Mouse (Mus musculus): ENCODE measurements around the gene Atp2a1. TPM values are rescaled to one million over a fixed set of nuclear protein-coding genes. Genes with fewer than 3 reads are reported as not detected.

Gene Atp2a1
- polyA plus RNA-seq, 2 experiments, result 0.16 TPM; not detected in 1

DNA sequence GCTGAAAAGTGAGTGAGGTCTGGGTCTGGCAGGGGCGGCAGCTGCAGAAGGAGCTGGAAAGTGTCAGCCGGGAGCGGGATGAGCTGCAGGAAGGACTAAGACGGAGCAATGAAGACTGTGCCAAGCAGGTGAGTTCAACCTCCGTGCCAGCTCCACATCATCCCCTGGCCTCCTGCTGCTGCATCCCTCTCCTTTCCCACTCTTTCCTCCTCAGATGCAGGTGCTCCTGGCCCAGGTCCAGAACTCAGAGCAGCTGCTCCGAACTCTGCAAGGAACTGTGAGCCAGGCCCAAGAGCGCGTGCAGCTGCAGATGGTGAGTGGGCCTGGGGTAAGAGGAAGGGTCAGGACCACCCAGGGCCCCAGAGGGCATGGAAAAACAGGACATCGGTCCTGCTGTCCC lies 22.8 kb downstream of the Atp2a1 start:
- DNase-seq (ENCODE audit: low read depth in 3 of 3, low spot score in 3 of 3) (no peak), ATAC-seq (ENCODE audit: insufficient read depth) (no peak)
- no peak overlapping the region for H3K4me3 ChIP-seq (ENCODE audit: insufficient read depth in 1 of 2, low read depth in 2 of 2, low read length in 2 of 2)
- H3K9ac ChIP-seq (replicated peaks), result no peak overlapping the region
- no peak for TF ChIP-seq EP300 (IDR thresholded peaks at IDR 0.05; ENCODE audit: low read depth)
- TF ChIP-seq CTCF (IDR thresholded peaks at IDR 0.05; ENCODE audit: low read depth), result no peak
- WGBS (ENCODE audit: insufficient replicate concordance), result 86% methylated on average over 9 of the region's 9 CpGs
- H3K27ac ChIP-seq, result no peak overlapping the region
- no peak overlapping the region for H3K4me2 ChIP-seq (ENCODE audit: low read depth)
- H3K36me3 ChIP-seq (replicated peaks; ENCODE audit: control insufficient read depth, insufficient read depth, low read depth), result no peaks in the 10 kb centered on the region
- no peaks in the 10 kb centered on the region for H3K4me1 ChIP-seq (replicated peaks; ENCODE audit: control insufficient read depth in 2 of 2, insufficient read depth in 2 of 2, low read length in 1 of 2)
- H3K9me3 ChIP-seq (ENCODE audit: control insufficient read depth, low read length), result no peaks in the 10 kb centered on the region
- H3K27me3 ChIP-seq (ENCODE audit: control insufficient read depth, insufficient read depth, low read length), result no peaks in the 10 kb centered on the region

DNA sequence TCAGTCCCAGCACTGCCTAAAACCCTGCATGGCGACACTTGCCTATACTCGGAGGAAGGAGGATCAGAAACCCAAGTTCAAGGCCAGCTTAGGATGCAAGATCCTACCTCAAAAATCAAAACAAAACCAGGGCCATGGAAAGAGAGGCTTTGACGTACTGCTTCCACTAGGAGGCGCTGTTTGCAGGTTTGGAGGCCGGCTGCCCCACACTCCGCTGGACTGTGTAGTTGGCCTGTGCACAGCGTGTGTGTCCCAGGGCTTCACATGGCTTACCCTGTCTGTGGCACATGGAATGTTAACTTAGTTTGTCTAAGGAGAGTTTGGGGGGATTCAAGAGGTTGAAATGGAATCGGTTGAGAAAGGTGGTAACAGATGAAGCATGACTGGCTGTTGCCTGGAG lies 26.1 kb downstream of the Atp2a1 start:
- peak; percentile 25 to 37 (median 33) for DNase-seq (ENCODE audit: low read depth in 3 of 3, low spot score in 3 of 3)

DNA sequence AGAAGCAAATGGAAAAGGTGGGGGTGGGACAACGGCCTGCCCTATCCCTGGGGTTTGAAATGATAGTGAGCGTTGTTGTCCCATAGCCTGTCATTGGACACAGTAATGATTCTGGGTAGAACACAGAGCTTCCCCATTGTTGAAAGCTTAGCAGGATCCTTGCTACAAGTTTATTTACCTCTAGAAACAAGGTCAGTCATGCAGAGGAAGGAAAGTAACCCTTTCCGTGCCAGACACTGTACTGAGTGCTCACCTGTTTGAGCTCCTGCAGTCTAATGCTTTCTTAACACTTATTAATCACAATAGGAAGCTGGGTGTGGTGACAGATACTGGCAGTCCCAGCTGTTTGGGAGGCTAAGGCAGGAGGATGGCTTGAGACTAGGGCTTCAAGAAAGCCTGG lies 27.1 kb downstream of the Atp2a1 start:
- no peaks in the 10 kb centered on the region for H3K27me3 ChIP-seq (ENCODE audit: control insufficient read depth, insufficient read depth, low read length)
- H3K4me3 ChIP-seq (ENCODE audit: insufficient read depth in 1 of 2, low read depth in 2 of 2, low read length in 2 of 2), result no peak overlapping the region
- no peak for ATAC-seq (ENCODE audit: insufficient read depth)
- no peaks in the 10 kb centered on the region for H3K9me3 ChIP-seq (ENCODE audit: control insufficient read depth, low read length)
- DNase-seq (ENCODE audit: low read depth in 3 of 3, low spot score in 3 of 3), result no peak
- 75% methylated on average over 3 of the region's 3 CpGs for WGBS (ENCODE audit: insufficient replicate concordance)
- no peak overlapping the region for H3K9ac ChIP-seq (replicated peaks)
- no peak for TF ChIP-seq EP300 (IDR thresholded peaks at IDR 0.05; ENCODE audit: low read depth)
- no peak for TF ChIP-seq CTCF (IDR thresholded peaks at IDR 0.05; ENCODE audit: low read depth)
- H3K36me3 ChIP-seq (replicated peaks; ENCODE audit: control insufficient read depth, insufficient read depth, low read depth), result no peaks in the 10 kb centered on the region
- no peak overlapping the region for H3K4me2 ChIP-seq (ENCODE audit: low read depth)
- H3K4me1 ChIP-seq (replicated peaks; ENCODE audit: control insufficient read depth in 2 of 2, insufficient read depth in 2 of 2, low read length in 1 of 2), result no peaks in the 10 kb centered on the region
- no peak overlapping the region for H3K27ac ChIP-seq

More for the DNA sequence above, 26.1 kb downstream of the Atp2a1 start:
- TF ChIP-seq CTCF (IDR thresholded peaks at IDR 0.05; ENCODE audit: low read depth) (peak; percentile 98), EP300 (IDR thresholded peaks at IDR 0.05; ENCODE audit: low read depth) (no peak)
- 17% methylated on average over 8 of the region's 8 CpGs for WGBS (ENCODE audit: insufficient replicate concordance)
- H3K27ac ChIP-seq, result no peak overlapping the region
- no peak overlapping the region for H3K9ac ChIP-seq (replicated peaks)
- no peaks in the 10 kb centered on the region for H3K9me3 ChIP-seq (ENCODE audit: control insufficient read depth, low read length)
- H3K4me1 ChIP-seq (replicated peaks; ENCODE audit: control insufficient read depth in 2 of 2, insufficient read depth in 2 of 2, low read length in 1 of 2), result no peaks in the 10 kb centered on the region
- ATAC-seq (ENCODE audit: insufficient read depth), result no peak
- H3K4me2 ChIP-seq (ENCODE audit: low read depth), result no peak overlapping the region
- H3K27me3 ChIP-seq (ENCODE audit: control insufficient read depth, insufficient read depth, low read length), result no peaks in the 10 kb centered on the region
- H3K4me3 ChIP-seq (ENCODE audit: insufficient read depth in 1 of 2, low read depth in 2 of 2, low read length in 2 of 2), result no peak overlapping the region
- no peaks in the 10 kb centered on the region for H3K36me3 ChIP-seq (replicated peaks; ENCODE audit: control insufficient read depth, insufficient read depth, low read depth)

DNA sequence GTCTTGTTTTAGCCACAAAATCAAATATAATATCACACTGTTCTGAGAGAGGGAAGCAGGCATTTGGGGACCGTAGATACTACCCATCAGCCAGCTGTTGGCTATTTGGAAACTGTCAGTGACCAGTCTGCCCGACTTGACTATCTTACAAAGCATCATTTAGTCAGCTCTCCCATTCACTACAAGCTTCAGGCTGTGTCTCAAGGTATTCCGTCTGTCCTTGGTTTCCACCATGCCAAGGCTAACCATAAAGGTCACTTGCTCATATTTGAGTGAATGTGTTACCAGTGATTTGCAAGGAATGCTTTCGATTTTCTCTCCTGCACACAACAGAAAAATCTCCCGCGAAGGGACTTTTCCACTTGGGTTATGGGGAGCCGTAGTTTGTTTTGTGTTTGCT lies 28.2 kb downstream of the Atp2a1 start:
- Histone ChIP-seq H3K27ac (no peak overlapping the region), H3K27me3 (ENCODE audit: control insufficient read depth, insufficient read depth, low read length) (no peaks in the 10 kb centered on the region), H3K36me3 (replicated peaks; ENCODE audit: control insufficient read depth, insufficient read depth, low read depth) (no peaks in the 10 kb centered on the region), H3K4me2 (ENCODE audit: low read depth) (no peak overlapping the region), H3K4me3 (ENCODE audit: insufficient read depth in 1 of 2, low read depth in 2 of 2, low read length in 2 of 2) (no peak overlapping the region), H3K9ac (replicated peaks) (no peak overlapping the region), H3K9me3 (ENCODE audit: control insufficient read depth, low read length) (no peaks in the 10 kb centered on the region), H3K4me1 (replicated peaks; ENCODE audit: control insufficient read depth in 2 of 2, insufficient read depth in 2 of 2, low read length in 1 of 2) (peaks cover 0 to under 1% of the 10 kb centered on the region in 2 experiments; a peak in 2 of 4 replicates)
- DNase-seq (ENCODE audit: low read depth in 3 of 3, low spot score in 3 of 3) (no peak), ATAC-seq (ENCODE audit: insufficient read depth) (no peak)
- no peak for TF ChIP-seq CTCF (IDR thresholded peaks at IDR 0.05; ENCODE audit: low read depth)
- TF ChIP-seq EP300 (IDR thresholded peaks at IDR 0.05; ENCODE audit: low read depth), result no peak
- WGBS (ENCODE audit: insufficient replicate concordance), result 78% methylated on average over 7 of the region's 7 CpGs

DNA sequence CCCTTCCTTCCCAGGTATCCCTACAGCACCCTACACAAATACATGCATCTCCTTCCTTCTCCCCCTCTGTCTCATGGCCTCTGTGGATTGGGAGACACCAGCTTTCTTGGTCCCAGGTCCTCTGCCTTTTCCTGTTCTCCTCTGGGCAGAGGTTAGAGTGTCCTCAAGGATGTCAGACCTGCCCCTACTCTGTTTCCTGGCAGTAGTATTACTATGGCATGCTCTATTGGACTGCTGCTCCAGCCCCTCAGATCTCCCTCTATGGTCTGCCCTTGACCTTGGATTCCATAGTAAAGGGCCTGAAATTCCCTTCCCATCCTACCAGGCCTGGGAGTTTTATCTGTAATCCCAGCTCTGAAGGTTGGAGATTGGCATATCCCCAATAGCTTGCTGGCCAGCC lies 32.7 kb downstream of the Atp2a1 start:
- Histone ChIP-seq H3K36me3 (replicated peaks; ENCODE audit: control insufficient read depth, insufficient read depth, low read depth) (no peaks in the 10 kb centered on the region), H3K27ac (no peak overlapping the region), H3K9ac (replicated peaks) (no peak overlapping the region), H3K4me2 (ENCODE audit: low read depth) (no peak overlapping the region), H3K4me1 (replicated peaks; ENCODE audit: control insufficient read depth in 2 of 2, insufficient read depth in 2 of 2, low read length in 1 of 2) (peaks cover 7 to 13% of the 10 kb centered on the region in 2 experiments), H3K9me3 (ENCODE audit: control insufficient read depth, low read length) (no peaks in the 10 kb centered on the region), H3K27me3 (ENCODE audit: control insufficient read depth, insufficient read depth, low read length) (no peaks in the 10 kb centered on the region), H3K4me3 (ENCODE audit: insufficient read depth in 1 of 2, low read depth in 2 of 2, low read length in 2 of 2) (no peak overlapping the region)
- DNase-seq (ENCODE audit: low read depth in 3 of 3, low spot score in 3 of 3) (no peak), ATAC-seq (ENCODE audit: insufficient read depth) (no peak)
- TF ChIP-seq CTCF (IDR thresholded peaks at IDR 0.05; ENCODE audit: low read depth), result no peak
- TF ChIP-seq EP300 (IDR thresholded peaks at IDR 0.05; ENCODE audit: low read depth), result no peak
